ENCODE assay signal across 8 mouse cellular contexts in genomic region chr13:17802880-17803279, GRCm38 (mm10). TPM values are rescaled to one million over a fixed set of nuclear protein-coding genes. Genes with fewer than 3 reads are reported as not detected.
DNase-seq lines count a peak whose midpoint lies in the region; ATAC-seq and TF ChIP-seq lines count a peak whose summit lies in the region.

No protein-coding gene starts in this region.

- H3K9ac ChIP-seq in hindbrain, embryonic 13.5 days = peak overlapping the region; percentile 99
- peak overlapping the region; percentile 94 for H3K9ac ChIP-seq in midbrain, embryonic 14.5 days (replicated peaks; ENCODE audit: low read length)

- no peaks in the 10 kb centered on the region for H3K36me3 ChIP-seq in kidney, adult 2 months (ENCODE audit: control insufficient read depth, insufficient read depth, low read length)
- H3K36me3 ChIP-seq in hindbrain, embryonic 13.5 days = no peaks in the 10 kb centered on the region
- H3K36me3 ChIP-seq in midbrain, embryonic 14.5 days (ENCODE audit: control insufficient read depth, insufficient read depth, low read length) = no peaks in the 10 kb centered on the region

- no peak for TF ChIP-seq CTCF in kidney, adult 2 months (conservative IDR thresholded peaks at IDR 0.05; ENCODE audit: insufficient read depth, insufficient read length, low read depth, low read length)
- TF ChIP-seq CTCF in brain, embryonic 14.5 days (IDR thresholded peaks at IDR 0.05; ENCODE audit: borderline replicate concordance, extremely low read depth, insufficient read depth, insufficient read length) = no peak

- no peaks in the 10 kb centered on the region for H3K9me3 ChIP-seq in hindbrain, embryonic 13.5 days
- H3K9me3 ChIP-seq in midbrain, embryonic 14.5 days (ENCODE audit: control insufficient read depth, low read length) = no peaks in the 10 kb centered on the region

- 2% methylated on average over 3 of the region's 3 CpGs for WGBS in kidney, adult 2 months
- WGBS in hindbrain, embryonic 13.5 days = 7% methylated on average over 3 of the region's 3 CpGs
- 5% methylated on average over 3 of the region's 3 CpGs for WGBS in midbrain, embryonic 14.5 days

- H3K27ac ChIP-seq in kidney, adult 2 months (ENCODE audit: insufficient read depth, low read depth, low read length) = peak overlapping the region; percentile 53; the same call in 1 of the 2 replicates
- peak overlapping the region; percentile 98 for H3K27ac ChIP-seq in hindbrain, embryonic 13.5 days
- peak overlapping the region; percentile 96; the same call in 1 of the 2 replicates for H3K27ac ChIP-seq in midbrain, embryonic 14.5 days (replicated peaks; ENCODE audit: low read depth, low read length)

- no peak for DNase-seq in kidney, adult 2 months
- DNase-seq in kidney, postnatal 36 days = no peak
- DNase-seq in brain, embryonic 14.5 days (ENCODE audit: low read depth) = peak; percentile 3
- no peak for DNase-seq in midbrain, embryonic 14.5 days
- DNase-seq in left cerebral cortex, postnatal 25 days (ENCODE audit: low spot score in 2 of 2) = no peak
- no peak for DNase-seq in adrenal gland, postnatal 36 days
- no peak for DNase-seq in B cell, adult 2 months

- peaks cover 2% of the 10 kb centered on the region; the same call in 1 of the 2 replicates for H3K4me1 ChIP-seq in kidney, adult 2 months (ENCODE audit: control insufficient read depth, insufficient read depth, low read length)
- H3K4me1 ChIP-seq in hindbrain, embryonic 13.5 days (replicated peaks) = peaks cover 16% of the 10 kb centered on the region
- H3K4me1 ChIP-seq in midbrain, embryonic 14.5 days (ENCODE audit: control insufficient read depth, insufficient read depth, low read length) = peaks cover 26% of the 10 kb centered on the region

- no peak for ATAC-seq in hindbrain, embryonic 13.5 days (ENCODE audit: low FRiP score)
- ATAC-seq in midbrain, embryonic 14.5 days (ENCODE audit: low FRiP score, low TSS enrichment) = no peak

- intact Hi-C loops in left cerebral cortex, postnatal 25 days (cut with DNase I) = loop anchor here (1.0 kb wide), 1 partner anchor 57 kb away; no protein-coding TSS in a partner anchor

- TF ChIP-seq POLR2A in kidney, adult 2 months (IDR thresholded peaks at IDR 0.05; ENCODE audit: low read depth, low read length) = no peak
- no peak for TF ChIP-seq POLR2A in brain, embryonic 14.5 days (IDR thresholded peaks at IDR 0.05; ENCODE audit: borderline replicate concordance, extremely low read depth, insufficient read depth, insufficient read length, poor library complexity, severe bottlenecking)

- peak overlapping the region; percentile 95 for H3K4me3 ChIP-seq in kidney, adult 2 months (ENCODE audit: insufficient read depth, low read depth, low read length)
- H3K4me3 ChIP-seq in hindbrain, embryonic 13.5 days = peak overlapping the region; percentile 100
- H3K4me3 ChIP-seq in midbrain, embryonic 14.5 days (replicated peaks; ENCODE audit: low read depth, low read length) = peak overlapping the region; percentile 98

- H3K4me2 ChIP-seq in hindbrain, embryonic 13.5 days = peak overlapping the region; percentile 95
- peak overlapping the region; percentile 95 for H3K4me2 ChIP-seq in midbrain, embryonic 14.5 days (ENCODE audit: low read length)

- no peaks in the 10 kb centered on the region for H3K27me3 ChIP-seq in kidney, adult 2 months (replicated peaks; ENCODE audit: control insufficient read depth, insufficient read depth, low read length)
- no peaks in the 10 kb centered on the region for H3K27me3 ChIP-seq in hindbrain, embryonic 13.5 days
- no peaks in the 10 kb centered on the region for H3K27me3 ChIP-seq in midbrain, embryonic 14.5 days (ENCODE audit: control insufficient read depth, insufficient read depth, low read length)

RNA-seq across cellular contexts. Expression of gene Cdk13, which starts 2.0 kb away (rescaled TPM):
- polyA plus RNA-seq in kidney, adult 2 months (2012; rRNA removed) = 18.7 and 23.3 TPM in 2 replicates
- 36.9 and 46.7 TPM in 2 replicates for polyA plus RNA-seq in brain, embryonic 14.5 days (2012; rRNA removed)
- polyA plus RNA-seq in hindbrain, embryonic 13.5 days (2015; fragmentation: Nextera tagmentation; extraction: Ambion mirVana) = 18.4 and 20.8 TPM in 2 replicates
- 21.0 and 21.1 TPM in 2 replicates for polyA plus RNA-seq in midbrain, embryonic 14.5 days (2014; fragmentation: Nextera tagmentation; extraction: Ambion mirVana)
- 10 to 100 TPM; 56.7 to 56.9 TPM for total RNA-seq in left cerebral cortex, postnatal 25 days (2021)
- total RNA-seq in adrenal gland, postnatal 36 days (2021) = 10 to 100 TPM; 48.3 to 55.1 TPM
